Mouse (Mus musculus): ENCODE results near the gene Ywhab.

Ywhab gene

GRCm38 (mm10) chr2:164010496-164010895, 15.7 kb downstream of the Ywhab start:
- DNase-seq: no peak

DNA sequence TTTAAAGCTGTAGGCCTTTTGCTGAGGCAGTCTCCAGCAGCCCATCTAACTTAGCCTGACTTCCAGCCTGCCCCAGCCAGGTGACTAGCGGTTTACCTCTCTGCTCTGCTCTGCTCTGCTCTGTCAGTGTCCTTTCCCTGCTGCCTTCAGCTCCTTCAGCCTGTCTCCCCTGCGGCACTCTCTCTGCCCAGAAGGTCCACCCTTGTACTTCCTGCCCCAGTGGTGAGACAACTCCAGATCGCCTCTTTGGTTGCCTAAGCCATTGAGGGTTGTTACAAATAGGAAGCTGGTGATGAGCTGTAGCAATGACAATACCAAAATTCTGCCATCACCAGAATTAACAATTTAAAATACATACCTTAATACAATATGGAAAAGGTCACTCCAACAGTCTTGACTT, 16.2 kb downstream of the Ywhab start:
- DNase-seq: no peak

DNA sequence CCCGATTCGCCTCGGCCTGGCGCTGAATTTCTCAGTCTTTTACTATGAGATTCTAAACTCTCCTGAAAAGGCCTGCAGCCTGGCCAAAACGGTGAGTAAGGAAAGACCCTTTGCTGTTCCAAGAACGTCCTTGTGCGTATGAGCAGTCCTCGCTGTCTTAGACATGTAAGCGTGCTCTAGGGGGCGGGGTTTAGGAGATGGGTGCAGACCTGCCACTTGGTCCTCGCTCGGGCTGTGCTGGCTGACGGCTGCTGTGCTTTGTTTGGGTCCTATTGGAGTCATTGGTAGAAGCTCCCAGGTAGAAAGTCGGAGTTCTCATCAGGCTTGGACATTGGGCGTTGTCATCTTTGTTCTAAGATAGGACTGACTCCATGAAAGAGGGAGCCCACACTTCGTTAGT, 20.5 kb downstream of the Ywhab start:
- no peak for DNase-seq

DNA sequence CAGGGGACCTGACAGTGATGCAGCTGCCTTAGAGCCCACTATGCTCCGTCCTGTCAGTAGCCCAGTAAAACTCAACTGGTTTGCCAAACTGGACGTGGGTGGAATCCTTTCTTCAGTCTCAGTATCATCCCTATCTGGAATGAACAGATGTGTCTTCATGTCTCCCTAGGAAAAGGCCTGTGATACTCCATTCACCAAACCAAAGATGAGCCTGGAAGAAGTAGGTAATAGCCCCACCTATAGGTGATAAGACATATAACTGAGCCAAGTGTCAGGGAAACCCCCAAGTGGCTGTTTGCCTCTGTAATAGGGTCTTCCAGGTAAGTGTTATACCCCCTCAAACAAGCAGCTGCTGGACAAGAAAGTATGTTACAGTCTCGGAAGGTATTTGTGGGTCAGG, 24.1 kb downstream of the Ywhab start:
- DNase-seq: no peak

DNA sequence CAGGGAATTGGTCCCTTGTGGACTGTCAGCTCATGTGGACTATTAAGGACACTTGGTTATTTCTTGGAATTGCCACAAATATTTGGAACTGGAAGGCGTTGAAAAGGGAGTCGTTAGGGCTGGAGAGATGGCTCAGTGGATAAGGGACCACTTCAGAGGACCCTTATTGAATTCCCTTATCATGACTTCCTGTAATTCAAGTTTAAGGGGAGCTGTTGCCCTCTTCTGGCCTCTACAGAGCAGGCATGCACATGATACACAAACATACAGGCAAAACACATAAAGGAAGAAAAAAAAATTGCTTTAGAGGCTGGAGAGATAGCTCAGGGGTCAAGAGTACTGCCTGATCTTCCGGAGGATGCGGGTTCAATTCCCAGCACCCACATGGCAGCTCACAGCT, 25.2 kb downstream of the Ywhab start:
- no peak for DNase-seq

DNA sequence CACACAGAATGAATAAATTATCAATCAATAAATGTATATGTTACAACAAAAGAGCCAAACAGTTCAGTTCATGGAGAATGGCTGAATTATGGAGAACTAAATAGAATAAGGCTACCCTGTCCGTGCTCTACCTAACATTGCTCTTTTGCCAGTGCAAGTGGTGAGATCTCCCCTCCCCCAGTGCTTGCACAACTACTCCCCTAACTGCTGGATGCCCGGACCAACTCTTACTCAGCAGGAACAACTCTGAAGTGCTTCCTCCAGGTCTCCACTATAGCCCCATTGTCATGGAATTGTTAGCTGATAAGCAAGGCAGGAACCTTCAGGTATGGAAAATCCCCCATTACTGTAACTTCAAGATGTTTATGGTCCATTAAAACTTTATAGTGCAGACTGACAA, 27.3 kb downstream of the Ywhab start:
- DNase-seq: no peak

GRCm38 (mm10) chr2:164025150-164025549, 30.4 kb downstream of the Ywhab start, which contains the start of gene Pabpc1l:
Gene Pabpc1l (plus strand): TSS chr2:164025450.
- no peak for DNase-seq

- no peak for DNase-seq
These were observed 36.4 kb downstream of the Ywhab start for GRCm38 (mm10) chr2:164031147-164031546.

- no peak for DNase-seq
These were observed 38.2 kb downstream of the Ywhab start for GRCm38 (mm10) chr2:164032973-164033372.

- no peak for DNase-seq
These were observed 41.8 kb downstream of the Ywhab start for GRCm38 (mm10) chr2:164036520-164037019.

- no peak for DNase-seq
These were observed 43.8 kb downstream of the Ywhab start for GRCm38 (mm10) chr2:164038407-164039028.

DNA sequence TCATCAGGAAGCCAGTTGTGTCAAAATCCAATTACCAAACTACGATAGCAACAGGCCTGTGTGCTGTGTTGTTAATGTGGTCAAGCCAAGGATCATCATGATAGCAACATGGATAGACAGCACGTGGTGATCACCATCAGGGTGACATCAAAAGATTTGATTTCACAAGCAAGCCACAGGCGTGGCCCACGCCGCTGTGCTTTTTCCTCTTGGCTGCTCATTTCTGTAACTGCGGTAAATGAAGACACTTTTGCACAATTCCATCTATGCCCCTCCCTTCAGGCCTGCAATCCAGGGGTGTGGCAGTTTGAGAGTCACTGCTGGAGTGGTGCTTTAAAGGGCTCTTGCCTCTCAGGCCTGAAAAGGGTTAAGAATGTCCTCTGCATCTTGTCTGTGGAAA, 46.2 kb downstream of the Ywhab start:
- DNase-seq: no peak

GRCm38 (mm10) chr2:164041523-164041922, 46.8 kb downstream of the Ywhab start:
- DNase-seq: no peak

DNA sequence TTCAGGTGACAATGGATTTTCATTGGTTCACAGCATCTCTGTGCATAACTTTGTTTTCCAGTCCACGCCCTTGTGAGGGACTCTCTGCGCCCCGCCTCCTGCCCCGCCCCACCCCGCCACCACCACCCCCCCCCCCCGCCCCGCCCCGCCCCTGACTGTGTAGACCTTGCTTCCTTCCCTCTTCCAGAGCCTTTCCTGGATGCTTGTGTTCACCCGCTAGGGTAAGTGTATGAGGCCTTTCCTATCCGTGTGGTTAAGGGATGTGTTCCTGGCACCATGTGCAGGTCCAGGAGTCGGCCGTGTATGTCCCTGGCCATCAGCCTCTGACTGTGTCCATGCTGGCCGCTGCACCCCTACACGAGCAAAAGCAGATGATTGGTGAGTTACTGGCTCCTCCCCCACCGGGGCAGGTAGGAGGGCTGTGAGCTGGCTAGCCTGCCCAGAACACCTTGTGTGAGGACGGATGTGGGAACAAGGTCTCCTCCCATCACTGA, 52.5 kb downstream of the Ywhab start:
- peak; percentile 66 to 73 for DNase-seq

GRCm38 (mm10) chr2:164053767-164054166, 59.0 kb downstream of the Ywhab start:
- DNase-seq: peak; percentile 79 to 83

GRCm38 (mm10) chr2:164054671-164055070, 59.9 kb downstream of the Ywhab start:
- no peak for DNase-seq

DNA sequence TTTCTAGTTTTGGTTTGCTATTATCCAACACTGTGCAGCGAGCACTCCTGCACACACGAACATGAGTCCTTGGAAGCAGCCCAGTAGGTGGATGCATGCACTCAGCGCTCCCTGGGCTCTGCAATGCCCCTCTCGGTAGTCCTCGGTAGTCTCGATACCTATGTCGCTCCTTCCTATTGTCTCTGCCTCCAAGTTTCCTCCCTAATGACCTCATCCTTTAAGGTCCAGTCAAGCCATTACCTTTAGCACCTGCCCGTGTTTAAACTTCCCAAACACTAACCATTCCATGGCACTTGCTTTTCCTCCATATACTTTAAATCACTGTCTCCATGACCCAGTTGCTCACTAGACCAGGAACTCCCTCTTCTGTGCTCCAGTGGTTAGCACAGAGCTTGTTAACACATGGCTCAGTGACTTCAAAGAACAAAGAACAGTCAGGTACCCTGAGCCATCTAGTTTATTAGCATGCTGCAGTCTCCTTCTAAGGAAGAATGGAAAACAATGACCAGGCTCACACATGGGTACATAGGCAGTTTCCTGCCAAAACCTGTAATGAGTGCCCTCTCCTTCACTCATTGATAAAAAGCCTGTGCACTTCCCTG, 65.0 kb downstream of the Ywhab start:
- DNase-seq: no peak

All from cerebellum, postnatal 36 days (tissue).